Mouse (Mus musculus) bone marrow macrophage, adult 2 months (primary cell): ENCODE results near the gene Nhlh1. TPM values are rescaled to one million over a fixed set of nuclear protein-coding genes. Genes with fewer than 3 reads are reported as not detected.

ENCODE experiments used
- H3K27ac ChIP-seq: 2 replicates; pipeline ENCODE4 v1.5.1; 2012; ENCODE audit warnings: low read depth, low read length; ENCODE audit not compliant: insufficient read depth
- H3K4me1 ChIP-seq: 2 replicates; pipeline ENCODE4 v1.6.1; 2012; ENCODE audit warnings: low read length; ENCODE audit not compliant: control insufficient read depth, insufficient read depth
- H3K4me3 ChIP-seq: 2 replicates; pipeline ENCODE4 v1.5.1; 2012; ENCODE audit warnings: mild to moderate bottlenecking, low read length, moderate library complexity; ENCODE audit not compliant: insufficient read depth
- CTCF ChIP-seq: IDR thresholded peaks from 2 replicates; pipeline ENCODE4 v1.5.1; 2012; ENCODE audit warnings: low read depth, mild to moderate bottlenecking, low read length, moderate library complexity
- POLR2A ChIP-seq: IDR thresholded peaks from 2 replicates; pipeline ENCODE4 v1.6.1; 2012; ENCODE audit warnings: mild to moderate bottlenecking, low read depth, low read length, borderline replicate concordance
- polyA plus RNA-seq: library from polyadenylated mRNA; stranded (reverse); fragments of >200 nt; gene quantifications from 2 replicates; pipeline ENCODE4 v1.2.4, GENCODE M21; 2012; ENCODE audit not compliant: missing spikeins, insufficient read depth, insufficient read length

Nhlh1 gene
- polyA plus RNA-seq, 1 experiment = not detected

DNA sequence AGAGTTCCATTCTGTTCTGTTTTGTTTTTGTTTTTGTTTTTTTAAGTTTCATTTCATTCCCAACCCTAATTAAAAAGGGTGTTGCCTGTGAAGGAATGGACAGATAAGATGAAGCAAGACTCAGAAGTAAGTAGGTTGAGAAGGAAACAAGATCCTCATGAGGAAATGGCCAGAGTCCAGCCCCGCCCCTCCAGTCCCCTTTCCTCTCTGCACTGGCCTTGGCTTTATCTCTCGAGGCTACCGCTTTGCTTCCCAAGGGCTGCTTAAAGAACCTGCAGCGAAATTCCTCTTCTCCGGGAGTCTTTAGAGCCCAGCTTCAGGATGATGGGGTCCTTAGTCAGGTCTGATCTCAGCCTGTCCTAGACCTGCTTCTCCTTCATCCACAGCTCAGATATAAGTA is 20.6 kb upstream of the Nhlh1 start:
- no peak overlapping the region for H3K4me3 ChIP-seq
- H3K4me1 ChIP-seq = peaks cover 8% of the 10 kb centered on the region
- H3K27ac ChIP-seq = no peak overlapping the region
- TF ChIP-seq POLR2A (no peak), CTCF (no peak)

DNA sequence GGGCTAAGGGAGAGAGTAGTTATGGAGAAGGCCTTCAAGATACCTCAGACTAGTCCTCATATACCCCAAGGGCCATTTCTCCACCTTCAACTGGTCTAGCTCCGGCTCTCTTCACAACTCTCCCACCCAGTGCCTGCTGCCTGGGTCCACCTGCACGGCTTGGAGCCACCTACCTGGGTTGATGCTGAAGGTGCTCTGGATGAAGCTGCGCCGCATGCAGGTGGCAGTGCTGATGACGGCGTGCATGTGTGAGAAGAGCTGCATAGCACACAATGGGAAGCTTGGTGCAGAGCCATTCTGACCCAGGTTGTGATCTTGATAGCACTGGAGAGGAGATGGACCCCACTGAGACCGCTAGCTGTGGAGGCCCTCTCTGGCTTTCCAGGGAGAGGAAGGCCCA is 15.2 kb upstream of the Nhlh1 start:
- no peak overlapping the region for H3K4me3 ChIP-seq
- H3K27ac ChIP-seq = no peak overlapping the region
- H3K4me1 ChIP-seq = no peaks in the 10 kb centered on the region
- TF ChIP-seq POLR2A (no peak), CTCF (no peak)

DNA sequence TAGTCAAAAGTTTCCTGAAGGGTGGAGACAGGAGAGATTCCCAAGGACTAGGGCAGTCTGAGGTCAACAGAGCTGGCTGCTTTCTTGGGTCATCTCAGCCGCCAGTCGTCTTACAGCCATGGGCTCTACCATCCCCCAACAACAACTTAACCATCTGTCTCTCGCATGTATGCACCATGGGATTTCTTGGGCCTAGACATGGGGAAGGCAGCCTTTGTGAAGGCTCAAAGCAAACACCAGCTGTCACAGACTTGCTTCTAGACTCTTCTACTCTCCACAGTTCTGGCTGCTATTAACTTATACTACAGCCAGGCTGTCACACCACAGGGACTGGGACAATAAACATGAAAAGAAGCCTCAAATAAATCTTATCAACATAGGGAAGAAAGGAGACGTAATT is 14.2 kb upstream of the Nhlh1 start:
- Histone ChIP-seq H3K27ac (no peak overlapping the region), H3K4me3 (no peak overlapping the region), H3K4me1 (no peaks in the 10 kb centered on the region)
- TF ChIP-seq POLR2A (no peak), CTCF (no peak)

DNA sequence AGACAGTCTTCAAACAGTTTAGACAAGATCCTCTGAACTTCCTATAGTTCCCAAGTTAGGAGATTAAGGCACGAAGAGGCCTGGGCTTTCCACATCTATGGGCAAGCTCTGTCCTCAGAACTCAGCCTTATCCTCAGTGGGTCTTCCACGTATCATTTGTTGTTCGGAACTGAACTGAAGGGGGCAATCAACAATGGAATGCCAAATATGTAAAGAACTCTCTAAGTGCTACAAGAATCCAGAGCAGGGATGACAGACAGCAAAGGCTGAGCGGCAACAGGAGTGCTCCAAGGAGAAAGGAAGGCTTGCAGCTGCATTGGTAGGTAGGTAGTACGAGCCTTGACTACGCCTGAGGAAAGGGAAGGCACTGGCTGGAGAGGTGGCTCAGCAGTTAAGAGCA is 12.9 kb upstream of the Nhlh1 start:
- no peaks in the 10 kb centered on the region for H3K4me1 ChIP-seq
- TF ChIP-seq CTCF = no peak
- no peak for TF ChIP-seq POLR2A
- H3K4me3 ChIP-seq = no peak overlapping the region
- no peak overlapping the region for H3K27ac ChIP-seq

GRCm38 (mm10) chr1:172064613-172065141 is 7.3 kb upstream of the Nhlh1 start:
- no peak for TF ChIP-seq CTCF
- no peak overlapping the region for H3K27ac ChIP-seq
- H3K4me1 ChIP-seq = peaks cover 4% of the 10 kb centered on the region; the same call in 1 of the 2 replicates

DNA sequence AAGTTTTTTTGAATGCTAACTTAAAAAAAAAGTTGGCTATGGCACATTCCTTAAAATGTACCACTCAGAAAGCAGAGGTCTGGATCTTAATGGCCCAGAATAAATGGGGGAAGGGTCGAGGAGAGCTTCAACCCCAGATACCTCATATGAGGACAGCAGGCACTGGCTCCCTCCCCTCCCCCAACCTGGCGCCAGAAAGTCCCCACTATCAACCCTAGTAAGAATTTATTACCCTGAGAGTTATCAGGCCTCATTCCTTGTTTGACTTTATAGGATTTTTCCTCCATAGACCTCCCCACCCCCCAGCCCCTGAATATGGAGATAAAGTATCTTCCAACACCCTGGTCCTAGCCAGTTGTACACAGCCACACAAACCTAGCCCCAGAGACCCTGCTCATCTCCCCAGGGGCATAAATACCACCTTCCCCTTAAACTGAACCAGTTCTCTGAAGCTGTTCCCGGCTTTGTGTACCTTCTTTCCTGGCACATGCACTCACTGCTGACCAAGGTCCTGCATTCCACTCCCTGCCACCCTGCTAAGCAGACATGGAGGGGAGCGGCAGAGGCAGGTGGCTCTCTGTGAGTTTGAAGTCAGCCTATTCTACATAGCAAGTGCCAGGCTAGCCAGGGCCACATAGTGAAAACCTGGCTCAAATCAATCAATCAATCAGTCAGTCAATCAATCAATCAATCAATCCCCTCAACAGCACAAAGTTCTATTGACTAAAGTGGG is 6.1 kb upstream of the Nhlh1 start:
- H3K27ac ChIP-seq = no peak overlapping the region
- TF ChIP-seq CTCF (no peak), POLR2A (no peak)
- peaks cover 4% of the 10 kb centered on the region; the same call in 1 of the 2 replicates for H3K4me1 ChIP-seq
- no peak overlapping the region for H3K4me3 ChIP-seq

More at GRCm38 (mm10) chr1:172064613-172065141, 7.3 kb upstream of the Nhlh1 start:
- H3K4me3 ChIP-seq = no peak overlapping the region

- no peak for TF ChIP-seq POLR2A
- no peak for TF ChIP-seq CTCF
- H3K27ac ChIP-seq = no peak overlapping the region
- H3K4me3 ChIP-seq = no peak overlapping the region
- H3K4me1 ChIP-seq = peaks cover 4% of the 10 kb centered on the region; the same call in 1 of the 2 replicates
These were observed 4.7 kb upstream of the Nhlh1 start for GRCm38 (mm10) chr1:172062101-172062500.

DNA sequence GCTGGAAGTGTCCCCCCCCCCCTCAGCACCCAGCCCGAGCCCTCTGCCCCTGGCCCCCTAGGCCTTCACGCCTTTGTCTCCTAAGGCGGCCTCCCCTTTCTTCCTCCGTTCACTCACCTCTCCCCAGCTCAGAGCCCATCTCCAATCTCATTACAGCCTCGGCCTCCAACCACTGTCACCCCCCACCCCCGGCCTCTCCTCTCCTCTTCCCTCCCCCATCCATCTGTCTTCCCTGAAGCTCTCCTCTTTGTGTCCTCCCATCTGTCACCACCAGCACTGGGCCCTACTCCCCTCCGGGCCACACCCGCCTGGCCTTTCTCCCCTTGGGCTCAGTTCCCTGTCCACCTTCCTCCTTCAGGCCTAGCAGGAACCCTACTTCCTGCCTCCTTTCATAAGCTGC is 3.8 kb upstream of the Nhlh1 start:
- no peak for TF ChIP-seq CTCF
- no peak for TF ChIP-seq POLR2A
- Histone ChIP-seq H3K4me3 (no peak overlapping the region), H3K4me1 (peaks cover 4% of the 10 kb centered on the region; the same call in 1 of the 2 replicates), H3K27ac (no peak overlapping the region)

DNA sequence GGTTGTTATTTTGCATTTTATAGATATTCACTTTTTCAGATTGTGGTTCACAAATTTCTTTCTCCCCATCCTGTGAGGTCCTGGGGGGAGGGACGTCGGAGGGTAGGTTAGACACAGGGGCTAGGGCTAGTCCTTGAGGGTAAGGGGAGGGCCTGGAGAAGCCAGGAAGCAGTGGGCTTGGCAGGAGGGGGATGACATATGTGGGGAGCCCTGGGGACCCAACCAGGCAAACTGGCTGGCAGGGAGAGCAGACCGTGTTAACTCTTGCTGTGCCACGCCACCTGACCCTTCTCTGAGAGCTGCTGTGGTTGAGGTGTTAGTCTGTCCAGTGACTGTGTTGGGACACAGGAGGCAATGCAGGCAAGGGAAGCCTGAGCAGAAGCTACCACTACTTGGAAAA is 3.3 kb upstream of the Nhlh1 start:
- TF ChIP-seq POLR2A = no peak
- TF ChIP-seq CTCF = no peak
- peaks cover 4% of the 10 kb centered on the region; the same call in 1 of the 2 replicates for H3K4me1 ChIP-seq
- no peak overlapping the region for H3K4me3 ChIP-seq
- H3K27ac ChIP-seq = no peak overlapping the region

GRCm38 (mm10) chr1:172058874-172059273 is 1.5 kb upstream of the Nhlh1 start:
- TF ChIP-seq CTCF = no peak
- TF ChIP-seq POLR2A = no peak
- H3K27ac ChIP-seq = no peak overlapping the region
- H3K4me1 ChIP-seq = peaks cover 4% of the 10 kb centered on the region; the same call in 1 of the 2 replicates
- H3K4me3 ChIP-seq = no peak overlapping the region
